Mouse (Mus musculus): ENCODE results near the gene Epha2.

The Epha2 gene

DNA sequence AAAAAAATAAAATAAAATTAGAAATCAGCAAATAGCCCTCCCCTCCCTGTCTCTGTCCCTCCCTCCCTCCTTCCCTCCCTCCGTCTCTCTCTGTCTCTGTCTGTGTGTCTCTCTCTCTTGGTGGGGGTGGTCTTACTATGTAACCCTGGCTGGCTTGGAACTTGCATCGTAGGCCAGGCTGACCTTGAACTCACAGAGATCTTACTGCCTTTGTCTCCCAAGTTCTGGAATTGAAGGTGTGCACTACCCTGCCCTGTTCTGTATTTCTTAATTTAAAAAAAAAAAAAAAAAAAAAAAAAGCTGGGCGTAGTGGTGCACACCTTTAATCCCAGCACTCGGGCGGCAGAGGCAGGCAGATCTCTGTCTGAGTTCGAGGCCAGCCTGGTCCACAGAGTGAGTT is 21.3 kb upstream of the Epha2 start:
- DNase-seq (ENCODE audit: low read depth), result no peak

DNA sequence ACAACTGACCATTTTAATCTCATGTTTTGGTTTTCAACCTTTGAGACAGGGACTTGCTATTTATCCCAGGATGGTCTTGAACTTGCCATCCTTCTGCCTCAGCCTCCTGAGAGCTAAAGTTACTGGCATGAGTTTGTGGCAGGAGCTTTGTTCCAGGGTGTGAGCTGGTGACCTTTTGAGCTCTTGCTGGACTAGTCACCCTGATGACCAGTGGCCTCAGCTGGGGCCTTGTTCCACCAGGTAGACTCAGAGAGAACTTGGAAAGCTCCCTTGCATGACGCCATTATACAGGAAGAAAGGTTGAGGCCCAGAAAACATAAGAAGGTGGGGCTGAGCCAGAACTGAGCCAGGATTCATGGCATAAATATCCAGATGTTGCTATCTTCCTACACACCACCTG is 20.6 kb upstream of the Epha2 start:
- DNase-seq (ENCODE audit: low read depth), result no peak

DNA sequence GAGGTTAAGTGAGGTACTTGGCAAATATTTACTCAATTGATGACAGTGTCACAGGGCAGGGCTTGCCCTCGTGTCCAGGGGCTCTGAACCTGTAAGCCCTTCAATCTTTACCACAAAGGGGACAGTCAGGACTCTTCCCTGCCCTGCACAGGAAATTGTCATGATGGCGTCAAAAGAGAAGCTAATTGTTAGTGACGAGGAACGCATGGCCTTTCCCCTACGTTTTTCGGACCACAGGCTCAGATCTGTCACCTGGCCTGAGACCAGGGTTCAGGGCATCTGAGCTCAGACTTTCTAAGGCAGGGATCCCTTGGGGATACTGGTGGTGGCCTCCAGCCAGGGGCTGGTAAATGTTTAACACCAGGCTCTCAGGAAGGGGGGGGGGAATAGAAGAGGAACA is 19.9 kb upstream of the Epha2 start:
- no peak for DNase-seq (ENCODE audit: low read depth)

DNA sequence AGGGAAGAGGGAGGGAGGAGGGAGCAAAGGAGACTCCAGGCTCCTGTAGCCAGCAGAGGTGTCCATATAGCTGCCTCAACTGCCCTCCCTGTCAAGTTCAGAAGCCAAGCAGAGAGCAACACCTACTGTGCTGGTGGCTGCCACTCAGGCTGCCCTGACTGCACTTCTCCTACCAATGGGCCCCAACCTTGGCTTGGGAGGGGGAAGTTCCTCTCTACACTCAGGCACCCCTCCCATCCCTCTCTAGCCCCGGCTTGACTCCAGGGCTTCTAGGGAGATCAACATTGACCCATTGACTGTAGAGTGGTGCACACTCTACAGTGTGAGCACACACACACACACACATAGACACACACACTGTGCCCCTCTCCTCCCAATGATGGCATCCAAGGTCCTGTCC is 19.5 kb upstream of the Epha2 start:
- no peak for DNase-seq (ENCODE audit: low read depth)

DNA sequence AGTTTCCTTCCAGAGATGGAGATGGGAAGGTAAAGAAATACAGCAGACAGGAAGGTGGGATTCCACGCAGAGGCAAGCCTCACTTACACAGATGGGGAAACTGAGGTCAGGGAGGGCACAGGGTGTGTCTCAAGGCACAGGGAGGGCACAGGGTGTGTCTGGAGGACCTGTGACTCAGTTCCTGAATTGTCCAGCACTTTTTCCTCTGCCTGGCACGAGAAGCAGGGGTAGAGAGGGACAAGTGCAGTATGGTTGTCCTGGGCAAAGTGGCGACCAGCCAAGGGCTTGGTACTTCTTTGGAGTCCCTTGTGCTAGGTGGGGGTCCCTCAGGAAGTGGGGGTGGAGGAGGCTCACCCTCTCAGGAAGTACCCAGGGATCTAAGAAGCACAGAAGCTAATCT is 19.0 kb upstream of the Epha2 start:
- no peak for DNase-seq (ENCODE audit: low read depth)

DNA sequence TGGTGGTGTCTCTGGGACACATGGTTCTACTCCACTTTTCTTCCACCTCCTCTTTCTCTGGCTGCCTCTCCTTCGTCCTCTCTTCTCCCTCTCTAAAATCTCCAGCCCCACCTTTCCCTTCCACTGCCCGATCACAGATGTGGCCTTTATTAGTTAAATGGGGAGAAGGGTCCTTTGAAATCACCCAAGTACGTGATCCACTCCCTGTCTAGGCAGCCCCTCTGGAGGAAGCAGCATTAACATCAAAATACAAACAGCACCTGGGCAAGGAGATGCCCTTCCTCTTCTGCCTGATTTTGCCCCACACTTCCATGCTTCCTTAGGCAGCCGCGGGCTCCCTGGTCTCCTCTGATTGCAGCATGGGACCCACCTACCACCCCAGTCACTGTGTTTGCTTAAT is 18.4 kb upstream of the Epha2 start:
- DNase-seq (ENCODE audit: low read depth), result no peak

DNA sequence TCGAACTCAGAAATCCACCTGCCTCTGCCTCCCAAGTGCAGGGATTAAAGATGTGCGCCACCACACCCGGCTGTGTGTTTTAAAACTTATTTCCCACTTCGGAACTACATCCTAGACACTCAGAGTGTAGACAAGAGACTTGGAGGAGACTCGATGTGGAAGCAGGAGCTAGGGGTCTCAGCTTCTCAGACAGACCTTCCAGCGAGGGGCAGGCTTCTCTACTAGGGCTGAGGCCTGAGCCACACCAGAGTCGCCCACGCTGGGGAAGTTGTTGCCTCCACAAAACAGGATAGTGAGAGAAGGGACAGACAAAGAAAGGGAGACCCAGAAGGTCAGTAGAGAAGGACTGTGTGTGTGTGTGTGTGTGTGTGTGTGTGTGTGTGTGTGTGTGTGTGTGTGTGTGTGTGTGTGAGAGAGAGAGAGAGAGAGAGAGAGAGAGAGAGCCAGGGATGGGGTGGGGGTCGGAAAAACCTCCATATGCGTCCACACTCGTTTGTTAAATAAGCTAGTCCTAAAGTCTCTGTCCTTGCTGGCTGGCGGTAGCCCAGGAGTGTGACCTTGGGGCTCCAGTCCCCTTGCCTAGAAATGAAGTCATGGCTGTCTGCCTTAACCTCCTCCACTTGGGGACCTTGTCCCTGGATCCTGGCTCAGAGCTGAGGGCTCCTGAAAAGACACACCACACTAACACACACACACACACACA is 17.7 kb upstream of the Epha2 start:
- no peak for DNase-seq (ENCODE audit: low read depth)

DNA sequence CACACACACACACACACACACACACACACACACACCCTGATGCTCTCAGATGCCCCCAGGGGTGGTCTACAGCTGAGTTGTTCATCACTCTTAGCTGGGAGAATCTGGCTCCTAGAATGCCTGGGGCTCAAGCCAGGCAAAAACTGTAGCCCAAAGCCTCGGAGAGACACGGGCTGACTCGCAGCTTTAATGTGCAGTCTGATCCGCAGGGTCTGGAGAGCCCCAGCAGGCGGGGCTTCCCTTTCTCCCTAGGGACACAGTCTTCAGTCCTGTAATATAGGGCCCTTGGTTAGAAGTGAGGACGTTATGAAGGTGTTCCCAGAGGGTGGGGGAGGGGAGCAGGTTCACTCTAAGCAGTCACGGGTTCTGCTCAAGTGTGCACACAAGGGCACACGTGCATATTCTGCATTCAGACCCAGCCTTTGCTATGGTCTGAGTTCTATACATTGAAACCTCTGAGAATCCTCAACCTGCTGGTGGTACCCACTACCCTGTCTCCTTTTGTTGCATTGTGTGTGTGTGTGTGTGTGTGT is 17.1 kb upstream of the Epha2 start:
- no peak for DNase-seq (ENCODE audit: low read depth)

DNA sequence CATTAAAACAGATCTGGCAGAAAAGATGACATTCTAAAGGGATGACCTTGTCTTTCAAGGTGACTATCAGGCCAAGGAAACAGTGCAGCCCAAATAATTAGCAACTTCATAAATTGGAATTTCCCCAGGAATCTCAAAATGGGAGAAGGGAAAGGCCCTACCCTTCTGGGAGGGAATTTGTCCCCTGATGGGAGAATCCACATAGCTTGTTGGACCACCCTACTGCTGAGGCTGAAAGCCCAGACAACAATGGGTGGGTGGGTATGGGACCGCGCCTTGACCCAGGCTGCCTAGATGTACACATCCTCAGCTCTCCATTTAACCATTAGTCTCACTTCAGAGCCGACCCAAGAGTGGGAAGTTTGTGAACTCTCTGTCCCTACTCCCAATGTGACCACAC is 16.6 kb upstream of the Epha2 start:
- DNase-seq (ENCODE audit: low read depth), result no peak

DNA sequence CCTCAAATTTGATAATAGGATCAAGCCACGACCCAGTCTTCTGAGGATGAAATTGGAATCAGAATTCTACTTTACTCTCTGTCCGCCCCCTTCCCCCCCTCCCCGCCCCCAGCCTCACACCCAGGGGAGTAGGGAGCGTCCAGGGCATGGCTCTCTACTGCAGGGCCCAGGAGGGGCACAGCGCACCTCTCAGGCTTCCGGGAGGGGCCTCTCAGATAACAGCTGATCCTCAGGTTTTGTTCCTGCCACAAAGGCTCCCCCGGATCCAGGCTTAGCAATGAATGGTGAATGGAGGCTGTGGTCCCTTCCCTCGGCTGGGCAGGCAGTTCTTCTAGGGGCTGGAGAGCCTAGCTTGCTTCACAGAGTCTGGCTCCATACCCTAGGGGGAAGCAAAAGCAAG is 15.9 kb upstream of the Epha2 start:
- no peak for DNase-seq (ENCODE audit: low read depth)

DNA sequence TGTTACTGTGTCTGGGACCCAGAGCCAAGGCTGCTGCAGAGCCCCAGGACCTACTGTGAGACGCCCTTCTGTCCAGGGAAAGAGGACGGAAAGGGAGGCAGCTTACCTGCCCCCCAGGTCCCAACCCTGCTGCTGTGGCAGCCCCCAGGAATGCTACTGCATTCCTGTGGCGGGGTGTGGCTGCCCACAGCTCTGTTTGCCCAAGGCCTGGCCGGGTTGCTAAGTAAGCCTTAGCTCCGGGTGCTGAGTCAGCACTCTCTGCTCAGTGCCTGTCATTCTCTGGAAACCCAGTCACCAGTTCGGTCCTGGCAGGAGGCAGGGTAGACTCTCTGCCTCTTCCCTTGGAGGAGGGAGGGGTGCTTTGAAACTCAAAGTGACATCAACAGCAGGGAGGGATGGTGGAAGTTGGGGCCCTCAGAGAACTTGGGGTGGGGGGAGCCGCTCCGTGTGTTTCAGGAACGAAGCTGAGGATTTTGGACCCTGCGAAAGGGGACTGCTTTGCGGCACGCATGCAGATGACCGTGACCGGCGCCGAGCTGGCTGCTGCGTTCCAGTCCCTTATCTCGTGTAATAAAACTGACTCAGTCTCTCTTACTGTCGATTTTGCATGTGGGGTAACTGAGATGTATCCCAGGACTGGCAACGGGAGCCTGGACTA is 14.1 kb upstream of the Epha2 start:
- no peak for DNase-seq (ENCODE audit: low read depth)

DNA sequence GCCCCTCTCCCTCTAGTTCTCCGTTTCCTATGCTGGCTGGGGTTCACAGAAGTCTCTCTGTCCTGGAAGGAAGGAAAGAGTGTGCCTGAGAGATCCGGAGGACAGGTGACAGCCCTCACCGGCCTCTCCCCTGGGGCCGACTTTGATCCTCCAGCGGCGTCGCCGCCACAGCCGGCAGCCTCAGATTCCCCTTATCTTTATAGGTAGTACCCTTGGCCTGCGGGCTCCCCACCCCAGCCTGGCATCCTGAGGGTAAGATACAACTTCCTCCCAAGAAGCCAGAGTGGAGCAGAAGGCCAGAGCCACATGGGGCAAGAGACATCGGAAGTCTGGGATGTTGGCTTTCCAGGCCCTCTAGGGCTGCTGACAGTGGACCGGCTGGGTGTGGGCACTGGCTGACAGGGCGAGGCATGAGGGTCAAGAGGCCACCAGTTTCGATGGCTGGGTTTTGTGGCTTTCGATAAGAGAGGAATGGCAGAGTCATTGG is 13.5 kb upstream of the Epha2 start:
- DNase-seq (ENCODE audit: low read depth), result no peak

DNA sequence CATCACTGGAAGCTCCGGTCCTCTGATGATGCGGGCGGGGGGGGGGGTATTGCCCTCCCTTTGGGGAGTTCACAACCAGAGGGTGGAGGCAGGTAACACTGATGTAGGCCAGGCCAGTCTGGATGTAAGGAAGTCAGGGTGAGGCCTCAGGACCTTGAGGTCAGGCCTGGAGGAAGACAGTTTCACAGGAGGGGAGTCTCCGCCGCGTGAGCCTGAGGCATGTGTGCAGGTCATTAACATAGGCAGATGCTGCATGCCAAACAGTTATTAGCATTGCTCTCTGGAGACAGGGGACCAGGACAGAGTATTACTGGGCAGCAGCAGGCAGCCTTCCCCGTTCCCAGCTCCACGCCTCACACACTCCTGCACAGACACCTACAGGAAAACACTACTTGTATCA is 12.9 kb upstream of the Epha2 start:
- DNase-seq (ENCODE audit: low read depth), result no peak

DNA sequence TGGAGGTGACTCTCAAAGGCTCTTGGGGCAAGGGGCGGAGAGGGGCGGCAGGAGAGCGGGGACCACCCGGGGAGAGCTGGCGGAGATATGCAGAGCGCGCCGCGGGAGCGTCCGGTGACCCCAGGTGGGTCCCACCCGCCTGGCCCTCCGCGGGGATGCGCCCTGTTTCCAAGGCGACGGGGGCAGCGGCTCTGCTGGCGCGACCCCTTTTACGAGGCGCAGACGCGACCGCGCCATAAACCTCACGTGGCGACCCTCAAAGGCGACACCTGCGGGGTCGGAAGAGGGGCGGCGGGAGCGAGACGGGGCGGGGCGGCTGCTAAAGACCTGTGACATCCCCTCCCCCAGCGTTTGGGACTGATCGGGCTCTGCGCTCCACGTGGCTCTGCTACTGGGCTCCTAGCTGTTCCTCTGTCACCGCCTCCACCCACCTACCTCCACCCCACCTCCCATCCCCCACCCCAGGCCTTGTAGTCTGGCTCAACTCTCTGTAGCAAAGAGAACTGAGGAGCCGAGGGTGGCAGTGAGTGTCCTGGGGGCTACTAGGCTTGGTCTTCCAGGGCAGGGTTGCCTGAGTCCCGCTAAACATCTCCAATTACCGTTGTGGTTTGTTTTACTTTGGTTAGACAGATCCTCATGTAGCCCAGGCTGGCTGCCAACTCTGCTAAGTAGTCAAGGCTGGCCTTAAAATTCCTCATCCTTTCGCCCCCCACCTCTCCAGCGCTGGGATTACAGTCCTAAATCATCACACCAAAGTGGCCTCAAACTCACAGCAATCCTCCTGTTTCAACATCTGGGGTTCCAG is 9.3 kb upstream of the Epha2 start:
- no peak for DNase-seq (ENCODE audit: low read depth)

DNA sequence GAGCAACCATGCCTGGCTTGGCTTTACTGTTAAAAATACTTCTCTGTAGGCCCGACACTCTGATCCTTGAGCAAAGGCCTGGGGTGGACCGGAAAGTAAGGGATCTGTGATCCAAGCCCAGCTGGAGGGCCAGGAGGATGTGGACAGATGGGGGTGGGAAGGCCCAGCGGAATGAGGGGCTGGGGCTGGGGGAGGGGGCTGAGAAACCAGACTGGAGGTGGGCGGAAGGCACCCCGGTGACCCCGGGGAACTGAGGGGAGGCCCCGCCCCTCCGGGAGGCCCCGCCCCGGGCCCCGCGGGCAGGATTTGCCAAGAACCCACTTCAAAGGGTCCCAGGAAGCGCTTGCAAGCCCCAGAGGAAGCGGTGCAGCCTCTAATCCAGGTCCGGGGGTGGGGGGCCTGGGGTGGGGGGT is 5.3 kb upstream of the Epha2 start:
- DNase-seq (ENCODE audit: low read depth), result no peak

DNA sequence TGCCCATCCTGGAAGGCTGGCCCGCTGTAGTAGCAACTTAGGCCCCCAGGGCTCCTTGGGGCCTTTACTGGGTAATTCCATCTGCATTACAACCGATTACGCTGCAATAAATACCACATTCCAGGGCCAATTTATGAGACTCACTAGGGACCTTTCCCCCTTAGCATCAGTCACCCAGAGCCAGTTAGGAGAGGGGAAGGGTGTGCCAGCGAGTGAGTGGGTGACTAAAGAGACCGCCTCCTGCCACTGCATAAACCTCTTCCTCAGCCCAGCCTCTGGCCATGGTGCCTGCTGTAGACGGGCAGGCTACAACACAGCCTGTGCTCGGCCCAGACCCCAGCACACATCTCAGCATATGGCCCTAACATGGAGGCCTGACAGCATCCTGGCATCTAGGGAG is 3.1 kb upstream of the Epha2 start:
- DNase-seq (ENCODE audit: low read depth), result no peak

DNA sequence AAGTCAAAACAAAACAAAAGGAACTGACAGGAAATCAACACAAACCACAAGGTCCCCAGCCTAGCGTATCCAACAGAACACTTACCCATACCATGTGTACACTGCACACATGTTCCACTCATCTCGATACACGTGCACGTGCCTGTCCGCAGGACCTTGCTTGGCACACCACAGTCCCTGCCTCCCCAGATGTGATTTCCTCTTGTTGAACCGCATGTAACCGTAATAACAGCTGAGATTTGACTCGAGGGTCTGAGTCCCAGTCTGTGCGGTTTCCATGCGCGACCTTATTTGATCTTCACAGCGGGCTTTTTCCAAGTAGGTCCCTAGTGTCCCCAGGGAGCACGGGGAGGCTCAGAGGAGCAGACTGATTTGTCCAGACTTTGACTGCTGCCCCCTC is 1.7 kb upstream of the Epha2 start:
- DNase-seq (ENCODE audit: low read depth), result no peak

DNA sequence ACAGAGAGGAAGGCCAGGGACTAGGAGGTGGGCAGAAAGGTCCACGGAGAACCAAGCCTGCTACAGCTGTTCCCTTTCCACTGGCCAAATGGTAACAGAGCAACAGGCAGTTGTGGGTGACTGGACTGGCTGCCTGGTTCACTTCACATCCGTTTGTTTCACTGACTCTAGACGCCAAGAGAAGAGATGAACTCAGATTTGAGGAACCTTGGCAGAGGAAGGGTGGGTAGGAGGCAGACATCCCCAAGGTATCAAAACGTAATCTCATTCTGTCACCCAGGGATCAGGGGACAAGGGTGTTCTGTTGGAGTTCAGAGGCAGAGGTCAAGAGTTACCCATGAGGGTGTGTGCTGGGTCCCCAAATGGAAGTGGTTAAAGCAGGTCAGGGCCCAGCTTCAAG is 844 bp upstream of the Epha2 start:
- DNase-seq (ENCODE audit: low read depth), result no peak

DNA sequence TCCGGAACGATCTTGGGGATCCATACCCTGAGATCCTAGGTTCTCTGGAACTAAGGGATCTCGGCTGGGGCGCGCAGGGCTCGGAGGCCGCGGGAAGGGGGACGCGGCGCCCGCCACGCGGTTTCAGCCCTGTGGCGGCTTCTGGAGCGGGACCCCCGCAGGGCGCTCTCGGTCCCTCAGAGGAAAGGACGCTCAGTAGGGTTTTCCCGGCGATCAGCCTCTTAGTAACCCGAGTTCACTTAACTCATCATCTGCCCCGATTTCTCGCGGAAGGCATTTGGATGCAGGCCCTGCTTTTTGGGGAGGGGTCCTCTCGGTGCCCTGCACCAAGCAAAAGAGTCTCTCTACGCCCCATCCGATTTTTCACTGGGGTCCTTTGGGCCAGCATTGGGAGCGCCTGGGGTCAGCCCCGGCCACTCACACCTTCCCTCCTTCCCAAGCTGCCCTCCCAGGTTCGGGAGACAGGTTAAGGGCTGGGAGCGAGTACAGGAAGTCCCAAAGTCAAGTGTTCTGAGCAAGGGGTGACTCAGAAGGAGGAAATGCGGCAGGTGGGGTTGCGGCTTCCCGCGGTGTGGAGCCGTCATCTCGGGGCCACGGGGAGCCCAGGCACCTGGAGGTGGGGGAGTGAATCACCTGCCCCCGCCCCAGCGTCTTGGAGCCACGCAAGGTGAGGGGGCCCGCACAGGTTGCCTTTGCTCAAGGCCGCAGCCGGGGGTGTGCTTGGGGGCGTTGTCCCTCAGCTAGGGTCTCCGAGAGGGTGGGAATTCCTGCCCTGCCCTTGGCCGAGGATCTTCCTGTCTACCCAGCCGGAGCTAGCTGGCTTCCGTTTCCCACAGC is 769 bp downstream of the Epha2 start:
- DNase-seq (ENCODE audit: low read depth), result no peak

DNA sequence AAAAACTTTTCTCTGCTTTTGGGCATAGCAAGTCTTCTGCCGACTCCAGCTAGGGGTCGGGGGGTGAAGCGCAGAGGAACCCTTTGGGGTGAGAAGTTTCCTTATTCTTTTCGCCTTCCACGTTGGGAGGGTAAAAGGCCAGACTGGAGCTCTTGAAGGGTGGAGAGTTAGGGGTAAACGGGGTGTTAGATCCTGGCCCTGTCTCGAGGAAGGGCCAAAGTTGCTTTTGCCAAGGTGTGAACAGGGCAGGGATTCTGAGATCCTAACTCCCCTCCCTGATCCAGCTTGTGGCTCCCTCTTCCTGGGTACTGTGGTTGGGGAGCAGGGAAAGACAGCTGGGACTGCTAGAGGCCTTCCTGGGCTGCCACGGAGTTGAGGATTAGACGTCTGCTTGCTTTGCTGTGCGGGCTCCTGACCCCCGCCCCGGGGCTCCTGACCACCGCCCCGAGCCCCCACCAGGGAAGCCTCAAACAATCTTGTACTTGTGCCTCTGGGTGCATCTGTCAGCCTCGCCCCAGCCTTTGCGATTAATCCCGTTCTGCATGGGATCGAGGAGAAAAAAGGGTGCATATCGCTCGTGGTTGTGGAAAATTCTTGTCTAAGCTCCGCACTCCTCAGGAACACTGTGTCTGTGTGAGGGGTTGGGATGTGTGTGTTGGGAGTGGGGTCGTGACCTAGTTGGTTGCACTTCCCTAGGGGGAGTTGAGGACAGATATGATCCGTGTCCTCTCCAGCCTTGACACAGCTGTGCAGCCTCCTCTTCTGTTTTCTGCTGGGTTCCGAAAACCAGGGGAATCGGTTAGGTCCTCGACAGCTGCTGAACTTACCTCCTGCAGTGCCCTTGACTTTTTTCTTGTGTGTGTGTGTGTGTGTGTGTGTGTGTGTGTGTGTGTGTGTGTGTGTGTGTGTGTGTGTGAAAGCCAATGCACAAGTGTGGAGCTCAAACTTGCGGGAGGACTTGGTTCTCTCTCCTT is 1.7 kb downstream of the Epha2 start:
- no peak for DNase-seq (ENCODE audit: low read depth)

Data from c-Kit-positive CD71-negative TER-119-negative erythroid progenitor cells, embryonic 14.5 days (primary cell).